Mouse (Mus musculus) olfactory bulb, adult 2 months (tissue): ENCODE data around the gene Ginm1.

ENCODE experiments used
- CTCF ChIP-seq: fragments of 200-500 bp; IDR thresholded peaks from 2 replicates; pipeline ENCODE4 v1.5.1; 2012; ENCODE audit warnings: low read depth, mild to moderate bottlenecking, low read length, moderate library complexity; ENCODE audit not compliant: insufficient read depth
- POLR2A ChIP-seq: fragments of 200-500 bp; IDR thresholded peaks from 2 replicates; pipeline ENCODE4 v1.6.1; 2012; ENCODE audit warnings: mild to moderate bottlenecking, low read depth, low read length, moderate library complexity; ENCODE audit not compliant: insufficient read depth

GRCm38 (mm10) chr10:7809937-7810336, 17.3 kb upstream of the Ginm1 start:
- TF ChIP-seq CTCF (no peak), POLR2A (no peak)
